In the genomic region with DNA sequence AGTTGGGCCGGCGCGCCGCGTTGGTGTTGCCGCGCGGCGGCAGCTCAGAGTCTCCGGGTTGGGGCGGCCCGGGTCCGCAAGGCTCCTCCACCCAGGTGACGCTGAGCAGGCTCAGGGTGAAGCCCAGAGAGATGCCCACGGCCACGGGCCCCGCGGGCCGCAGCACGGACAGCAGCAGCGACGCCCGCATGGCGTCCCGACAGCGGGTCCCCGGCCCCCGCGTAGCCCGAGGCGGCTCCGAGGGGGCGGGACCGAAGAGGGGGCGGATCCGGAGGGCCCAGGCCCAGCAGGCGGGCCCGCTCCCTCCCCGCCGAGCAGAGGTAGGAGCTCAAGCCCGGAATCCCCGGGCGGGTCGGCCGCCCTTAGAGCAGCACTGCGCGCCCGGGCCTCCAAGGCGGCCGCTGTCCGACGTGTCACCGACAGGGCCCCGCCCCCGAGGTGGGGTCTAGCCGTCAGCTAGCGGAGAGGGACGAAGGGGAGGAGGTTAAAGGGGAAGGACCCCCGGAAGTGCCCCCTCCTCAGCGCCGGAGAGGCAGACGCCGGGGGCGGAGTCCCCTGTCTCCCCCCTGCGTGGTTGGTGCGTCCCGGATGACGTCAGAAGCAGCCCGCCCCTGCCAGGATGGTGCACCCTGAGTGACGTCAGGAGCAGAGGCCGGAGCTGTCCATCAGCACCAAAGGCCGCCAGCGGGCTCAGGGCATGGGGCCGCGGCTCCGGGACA, we compare ENCODE assay signal across 8 mouse cellular contexts. TPM values are rescaled to one million over a fixed set of nuclear protein-coding genes. Genes with fewer than 3 reads are reported as not detected.
DNase-seq lines count a peak whose midpoint lies in the region; ATAC-seq and TF ChIP-seq lines count a peak whose summit lies in the region.

A gene (minus strand): TSS at position 392 of the 719 bp plus-strand sequence.
A gene (plus strand): TSS at position 617 of the 719 bp plus-strand sequence.

- ATAC-seq in forebrain, embryonic 11.5 days (replicated peaks; ENCODE audit: low FRiP score), result peak; percentile 92
- peak; percentile 90 for ATAC-seq in heart, embryonic 16.5 days (replicated peaks; ENCODE audit: extremely low read depth, insufficient read depth, low FRiP score)
- peak; percentile 88 for ATAC-seq in liver, embryonic 13.5 days (ENCODE audit: low read depth)
- peak; percentile 89 for ATAC-seq in stomach, embryonic 15.5 days (ENCODE audit: insufficient read depth, low FRiP score, low read depth)

- TF ChIP-seq CTCF in E14TG2a.4 (conservative IDR thresholded peaks at IDR 0.05; ENCODE audit: low read length), result no peak

- H3K9ac ChIP-seq in forebrain, embryonic 11.5 days (ENCODE audit: low read length), result peak within 1 kb of the TSS; percentile 72
- peak within 1 kb of the TSS; percentile 79 for H3K9ac ChIP-seq in heart, embryonic 16.5 days (ENCODE audit: low read length)
- peak within 1 kb of the TSS; percentile 73 for H3K9ac ChIP-seq in liver, embryonic 13.5 days
- peak within 1 kb of the TSS; percentile 53 for H3K9ac ChIP-seq in stomach, embryonic 15.5 days

- H3K4me2 ChIP-seq in forebrain, embryonic 11.5 days (ENCODE audit: low read depth, low read length, severe bottlenecking), result peak within 1 kb of the TSS; percentile 83
- H3K4me2 ChIP-seq in heart, embryonic 16.5 days (ENCODE audit: low read depth, low read length), result peak within 1 kb of the TSS; percentile 81
- H3K4me2 ChIP-seq in liver, embryonic 13.5 days, result peak within 1 kb of the TSS; percentile 96
- peak within 1 kb of the TSS; percentile 80 for H3K4me2 ChIP-seq in stomach, embryonic 15.5 days

- no peaks in the 10 kb centered on the region for H3K9me3 ChIP-seq in E14TG2a.4 (ENCODE audit: low read length)
- no peaks in the 10 kb centered on the region for H3K9me3 ChIP-seq in forebrain, embryonic 11.5 days (ENCODE audit: control insufficient read depth, low read length)
- H3K9me3 ChIP-seq in heart, embryonic 16.5 days (replicated peaks; ENCODE audit: control insufficient read depth, low read length), result no peaks in the 10 kb centered on the region
- H3K9me3 ChIP-seq in liver, embryonic 13.5 days (replicated peaks), result no peaks in the 10 kb centered on the region
- no peaks in the 10 kb centered on the region for H3K9me3 ChIP-seq in stomach, embryonic 15.5 days

- peak; percentile 88 for DNase-seq in c-Kit-positive CD71-positive TER-119-negative erythroid progenitor cells, embryonic 14.5 days (ENCODE audit: low read depth)
- peak; percentile 100 for DNase-seq in forebrain, embryonic 11.5 days (ENCODE audit: low spot score)
- peak; percentile 97 to 98 for DNase-seq in kidney, postnatal 25 days
- peak; percentile 91 for DNase-seq in liver, embryonic 13.5 days
- DNase-seq in neural tube, embryonic 10.5 days (ENCODE audit: extremely low spot score, low spot score), result peak; percentile 100

- H3K27me3 ChIP-seq in E14TG2a.4 (ENCODE audit: insufficient read depth, low read length), result peaks cover 44% of the 10 kb centered on the region
- peaks cover 15% of the 10 kb centered on the region for H3K27me3 ChIP-seq in forebrain, embryonic 11.5 days (ENCODE audit: control insufficient read depth, insufficient read depth, low read length)
- peaks cover 47% of the 10 kb centered on the region for H3K27me3 ChIP-seq in heart, embryonic 16.5 days (ENCODE audit: control insufficient read depth, insufficient read depth, low read length)
- peaks cover 95% of the 10 kb centered on the region for H3K27me3 ChIP-seq in liver, embryonic 13.5 days
- peaks cover 32% of the 10 kb centered on the region for H3K27me3 ChIP-seq in stomach, embryonic 15.5 days (replicated peaks)

- under 1% methylated on average over 60 of the region's 76 CpGs for WGBS in forebrain, embryonic 11.5 days
- WGBS in heart, embryonic 16.5 days, result under 1% methylated on average over 69 of the region's 76 CpGs
- WGBS in liver, embryonic 13.5 days (ENCODE audit: insufficient replicate concordance), result under 1% methylated on average over 55 of the region's 76 CpGs
- under 1% methylated on average over 67 of the region's 76 CpGs for WGBS in stomach, embryonic 15.5 days

- peaks cover 78% of the 10 kb centered on the region for H3K4me1 ChIP-seq in E14TG2a.4 (replicated peaks; ENCODE audit: low read depth, low read length)
- H3K4me1 ChIP-seq in forebrain, embryonic 11.5 days (replicated peaks; ENCODE audit: control insufficient read depth, insufficient read depth, low read length), result peaks cover 15% of the 10 kb centered on the region; the same call in 1 of the 2 replicates
- H3K4me1 ChIP-seq in heart, embryonic 16.5 days (ENCODE audit: control insufficient read depth, insufficient read depth, low read length), result peaks cover 17% of the 10 kb centered on the region
- H3K4me1 ChIP-seq in liver, embryonic 13.5 days (replicated peaks), result peaks cover 30% of the 10 kb centered on the region
- peaks cover 24% of the 10 kb centered on the region for H3K4me1 ChIP-seq in stomach, embryonic 15.5 days

- peak within 1 kb of the TSS; percentile 96 for H3K4me3 ChIP-seq in E14TG2a.4 (replicated peaks; ENCODE audit: low read length)
- H3K4me3 ChIP-seq in forebrain, embryonic 11.5 days (ENCODE audit: low read depth, low read length), result peak within 1 kb of the TSS; percentile 82
- peak within 1 kb of the TSS; percentile 76 for H3K4me3 ChIP-seq in heart, embryonic 16.5 days (ENCODE audit: low read length)
- peak within 1 kb of the TSS; percentile 73 for H3K4me3 ChIP-seq in liver, embryonic 13.5 days (replicated peaks)
- H3K4me3 ChIP-seq in stomach, embryonic 15.5 days (replicated peaks), result peak within 1 kb of the TSS; percentile 80

- peaks cover 30% of the 10 kb centered on the region for H3K36me3 ChIP-seq in E14TG2a.4 (ENCODE audit: insufficient read depth, low read length)
- H3K36me3 ChIP-seq in forebrain, embryonic 11.5 days (ENCODE audit: control insufficient read depth, insufficient read depth, low read length), result no peaks in the 10 kb centered on the region; the same call in 1 of the 2 replicates
- H3K36me3 ChIP-seq in heart, embryonic 16.5 days (ENCODE audit: control insufficient read depth, insufficient read depth), result peaks cover 11% of the 10 kb centered on the region
- peaks cover 22% of the 10 kb centered on the region for H3K36me3 ChIP-seq in liver, embryonic 13.5 days
- H3K36me3 ChIP-seq in stomach, embryonic 15.5 days, result peaks cover 16% of the 10 kb centered on the region

- 0 out of 2 replicates have a peak within 1 kb of the TSS, but pooled peaks have one; percentile 46 for H3K27ac ChIP-seq in forebrain, embryonic 11.5 days (ENCODE audit: low read depth, low read length)
- H3K27ac ChIP-seq in heart, embryonic 16.5 days (ENCODE audit: low read length), result peak within 1 kb of the TSS; percentile 76
- H3K27ac ChIP-seq in liver, embryonic 13.5 days, result peak within 1 kb of the TSS; percentile 27; the same call in 1 of the 2 replicates
- peak within 1 kb of the TSS; percentile 76 for H3K27ac ChIP-seq in stomach, embryonic 15.5 days

RNA-seq across cellular contexts. Expression of the first gene that starts in this region (rescaled TPM):
- polyA plus RNA-seq in forebrain, embryonic 11.5 days (2014; fragmentation: Nextera tagmentation; extraction: Ambion mirVana), result 21.3 and 23.3 TPM in 2 replicates
- polyA plus RNA-seq in heart, embryonic 16.5 days (2015; fragmentation: Nextera tagmentation; extraction: Ambion mirVana), result 23.9 and 27.0 TPM in 2 replicates
- polyA plus RNA-seq in liver, embryonic 13.5 days (2015; fragmentation: Nextera tagmentation; extraction: Ambion mirVana), result 5.6 and 5.7 TPM in 2 replicates
- 40.9 and 41.9 TPM in 2 replicates for polyA plus RNA-seq in stomach, embryonic 15.5 days (2015; fragmentation: Nextera tagmentation; extraction: Ambion mirVana)

RNA-seq across cellular contexts. Expression of the second gene that starts in this region (rescaled TPM):
- polyA plus RNA-seq in forebrain, embryonic 11.5 days (2014; fragmentation: Nextera tagmentation; extraction: Ambion mirVana), result 8.9 and 9.4 TPM in 2 replicates
- 0.60 and 0.69 TPM in 2 replicates for polyA plus RNA-seq in heart, embryonic 16.5 days (2015; fragmentation: Nextera tagmentation; extraction: Ambion mirVana)
- 0.08 and 0.10 TPM in 2 replicates for polyA plus RNA-seq in liver, embryonic 13.5 days (2015; fragmentation: Nextera tagmentation; extraction: Ambion mirVana)
- polyA plus RNA-seq in stomach, embryonic 15.5 days (2015; fragmentation: Nextera tagmentation; extraction: Ambion mirVana), result 2.3 and 2.7 TPM in 2 replicates

Comparison
In these comparisons a context has a peak if more than half of its experiments do, and no peak if none do; other contexts are left out.
1. Peak in every context shown above with its lines: DNase-seq, ATAC-seq, H3K4me3 ChIP-seq and H3K27ac ChIP-seq.